Mouse (Mus musculus) adrenal gland, adult 8-10 months (tissue): Measurements from ENCODE around the gene Osbpl6. TPM values are rescaled to one million over a fixed set of nuclear protein-coding genes. Genes with fewer than 3 reads are reported as not detected.

Source experiments
- DNase-seq: peaks from one replicate; pipeline ENCODE4 v3.0.0; 2022
- total RNA-seq, 4 experiments: library from RNA; stranded (reverse); gene quantifications; 2 replicates each; pipeline ENCODE4 v1.2.4; 2022

The Osbpl6 gene
- total RNA-seq, 4 experiments from 2014 or later = 25.8 to 37.9 (median 27.9) TPM

DNA sequence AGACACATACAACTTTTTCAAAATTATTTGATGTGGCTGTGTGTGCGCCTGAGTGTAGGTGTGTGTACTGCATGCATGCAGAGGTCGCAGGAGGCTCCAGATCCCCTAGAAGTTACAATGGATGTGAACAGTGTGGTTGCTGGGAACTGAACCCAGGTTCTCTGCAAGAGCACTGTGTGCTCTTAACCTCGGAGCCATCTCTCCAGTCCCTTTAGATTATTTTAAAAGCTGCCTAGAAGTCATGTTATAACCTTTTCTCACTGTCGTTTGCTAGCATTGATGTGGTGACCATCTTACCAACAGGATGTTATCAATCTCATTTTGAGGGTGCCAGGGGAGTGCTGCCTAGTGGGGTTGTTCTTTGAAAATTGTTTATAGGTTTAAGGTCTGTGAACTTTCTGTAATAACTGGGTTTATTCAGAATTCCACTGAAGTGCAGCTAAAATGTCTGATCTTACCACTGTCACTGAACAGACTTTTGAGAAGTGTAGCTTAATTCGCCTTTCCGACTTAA, 15.2 kb downstream of the Osbpl6 start:
- no peak for DNase-seq

DNA sequence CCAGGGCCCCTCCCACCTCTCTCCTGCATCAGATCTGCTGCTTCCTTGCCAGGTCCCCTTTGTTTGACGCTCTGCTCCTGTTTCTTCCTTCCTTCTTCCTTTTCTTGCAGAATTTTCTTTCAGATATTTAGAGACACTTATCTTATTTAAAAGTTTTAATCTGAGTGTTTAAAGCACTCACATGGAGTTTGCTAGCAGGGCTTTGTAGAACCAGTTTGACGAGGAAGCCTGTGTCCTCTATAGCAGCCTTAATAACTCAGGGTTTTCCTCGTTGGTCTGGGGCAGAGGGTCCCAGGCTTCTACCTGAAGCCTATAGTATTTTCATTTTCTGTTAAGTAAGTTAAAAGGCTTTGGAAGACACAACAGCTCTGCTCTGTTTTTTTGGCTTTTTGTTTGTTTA, 20.5 kb downstream of the Osbpl6 start:
- DNase-seq = no peak

DNA sequence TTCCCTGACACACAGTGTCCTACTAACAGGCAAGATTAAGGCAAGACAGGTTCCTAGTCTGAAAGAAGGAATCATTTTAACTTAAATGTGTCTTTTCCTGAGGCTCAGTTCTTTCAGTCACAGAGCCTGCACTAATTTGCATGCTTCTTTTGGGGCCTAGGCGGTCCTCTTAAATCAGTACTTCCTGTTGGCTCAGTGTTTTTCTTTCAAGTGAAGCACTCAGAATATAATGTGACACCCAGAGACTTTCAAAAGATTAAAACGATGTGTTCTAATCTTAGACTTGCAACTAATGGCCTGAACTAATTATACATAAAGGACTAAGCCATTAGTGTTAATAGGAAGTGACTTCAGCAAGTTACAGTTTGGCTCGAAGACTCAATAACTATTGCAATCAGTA, 23.0 kb downstream of the Osbpl6 start:
- DNase-seq = no peak

DNA sequence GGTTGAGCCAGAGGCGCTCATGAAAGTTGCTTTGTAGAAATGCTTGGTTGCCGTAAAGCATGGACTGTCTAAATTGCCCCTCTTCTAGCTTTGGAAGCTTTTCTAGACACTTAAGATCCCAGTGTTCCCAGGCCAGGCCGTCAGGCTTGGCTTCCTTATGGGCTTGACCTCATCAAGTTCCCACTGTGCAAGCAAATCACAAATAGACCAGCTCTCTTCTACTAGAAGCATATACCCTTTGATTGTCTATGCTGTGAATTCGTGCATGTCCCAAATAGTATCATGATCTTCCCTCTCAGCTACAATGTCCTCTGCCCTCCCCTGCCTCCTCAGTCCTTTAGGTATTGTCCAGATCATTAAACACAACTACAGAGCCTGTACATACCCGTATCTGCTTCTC, 23.5 kb downstream of the Osbpl6 start:
- no peak for DNase-seq

DNA sequence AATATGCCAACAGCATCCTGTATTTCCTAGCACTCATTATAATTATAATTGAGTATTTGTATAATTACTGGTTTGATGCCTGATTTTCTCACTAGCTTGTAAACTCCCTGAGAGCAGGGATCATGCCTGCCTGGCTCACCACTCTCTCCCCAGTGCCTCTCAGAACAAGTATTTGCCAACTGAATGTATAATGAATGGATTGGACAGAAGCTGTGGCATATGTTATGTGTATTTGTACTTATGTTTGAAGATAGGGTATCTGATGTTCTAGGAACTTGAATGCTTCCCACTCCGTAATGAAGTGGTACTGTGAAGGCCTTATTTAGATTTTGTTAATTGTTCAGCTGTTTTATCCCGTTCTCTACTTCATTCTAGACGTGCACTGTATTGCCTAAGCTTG, 24.2 kb downstream of the Osbpl6 start:
- DNase-seq = no peak

DNA sequence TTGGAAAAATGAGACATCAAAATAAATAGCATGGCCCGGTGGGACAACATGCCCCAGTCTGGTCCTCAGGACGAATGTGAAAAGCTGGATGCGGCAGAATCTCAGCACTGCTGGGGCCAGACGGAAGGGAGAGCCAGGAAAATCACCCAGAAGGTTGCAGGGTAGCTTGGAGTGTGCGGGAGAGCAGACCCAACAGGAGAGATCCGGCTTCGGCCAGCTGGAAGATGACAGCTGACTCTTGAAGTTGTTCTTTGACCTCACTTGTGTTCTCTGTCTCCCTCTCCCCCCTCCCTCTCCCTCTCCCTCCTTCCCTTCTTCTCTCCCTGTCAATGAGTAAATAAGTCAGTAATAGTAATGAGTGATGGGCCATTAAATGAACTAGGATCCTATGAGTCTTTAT, 27.9 kb downstream of the Osbpl6 start:
- DNase-seq = no peak

DNA sequence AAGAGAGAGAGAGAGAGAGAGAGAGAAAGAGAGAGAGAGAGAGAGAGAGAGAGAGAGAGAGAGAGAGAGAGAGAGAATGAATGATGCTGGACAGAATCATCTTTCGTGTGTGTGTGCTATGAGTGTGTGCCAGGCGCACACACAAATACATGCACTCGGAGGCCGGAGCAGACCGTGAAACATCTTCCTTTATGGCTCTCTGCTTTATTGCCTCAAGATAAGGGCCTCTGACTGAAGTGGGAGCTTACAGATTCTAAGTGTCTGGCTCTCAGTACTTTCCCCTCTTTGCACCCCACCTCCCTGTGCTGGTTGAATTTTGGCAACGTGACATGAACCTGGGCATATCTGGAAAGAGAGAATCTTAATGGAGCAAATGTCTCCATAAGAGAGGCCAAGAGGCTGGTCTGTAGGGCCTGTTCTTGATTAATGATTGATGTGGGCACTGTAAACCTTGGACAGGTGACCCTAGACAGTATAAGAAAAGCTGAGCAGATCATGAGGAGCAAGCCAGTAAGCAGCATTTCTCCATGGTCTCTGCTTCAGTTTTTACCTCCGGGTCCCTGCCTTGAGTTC, 29.4 kb downstream of the Osbpl6 start:
- no peak for DNase-seq

DNA sequence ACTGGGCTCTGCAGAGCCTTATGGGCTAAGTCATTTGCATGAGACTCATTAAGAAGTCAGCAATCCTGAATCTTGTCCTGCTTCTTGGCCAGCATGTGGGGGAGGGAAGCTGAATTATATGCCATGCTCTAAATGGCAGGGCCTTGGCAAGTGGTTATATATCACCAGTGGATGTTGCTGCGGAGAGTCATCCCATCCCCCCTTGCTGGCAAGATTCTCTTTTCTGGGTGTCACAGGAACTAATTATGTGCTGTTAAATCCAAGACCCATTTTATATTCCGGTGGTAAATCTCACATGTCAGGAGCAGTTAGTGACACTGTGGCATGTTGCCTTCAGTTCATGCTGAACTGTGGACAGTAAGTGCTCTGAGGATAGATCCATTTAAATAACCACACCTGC, 31.1 kb downstream of the Osbpl6 start:
- DNase-seq = no peak

DNA sequence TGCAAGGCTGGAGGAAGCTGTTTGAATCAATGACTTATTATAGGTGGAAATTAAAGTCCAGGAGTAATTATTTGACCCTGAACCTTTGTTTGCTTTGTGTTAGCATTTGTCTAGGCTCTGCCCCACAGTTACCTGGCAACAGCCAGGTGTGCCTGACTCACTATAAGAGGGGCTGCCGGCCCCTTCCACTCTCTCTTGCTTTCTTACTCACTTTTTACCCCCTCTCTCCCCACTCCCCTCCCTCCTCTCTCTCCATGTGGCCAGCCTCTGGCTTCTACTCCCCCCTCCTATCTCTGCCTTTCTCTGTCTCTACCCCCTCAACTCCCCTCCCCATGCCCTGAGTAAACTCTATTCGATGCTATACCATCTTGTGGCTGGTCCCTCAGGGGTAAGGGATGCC, 33.2 kb downstream of the Osbpl6 start:
- DNase-seq = no peak

DNA sequence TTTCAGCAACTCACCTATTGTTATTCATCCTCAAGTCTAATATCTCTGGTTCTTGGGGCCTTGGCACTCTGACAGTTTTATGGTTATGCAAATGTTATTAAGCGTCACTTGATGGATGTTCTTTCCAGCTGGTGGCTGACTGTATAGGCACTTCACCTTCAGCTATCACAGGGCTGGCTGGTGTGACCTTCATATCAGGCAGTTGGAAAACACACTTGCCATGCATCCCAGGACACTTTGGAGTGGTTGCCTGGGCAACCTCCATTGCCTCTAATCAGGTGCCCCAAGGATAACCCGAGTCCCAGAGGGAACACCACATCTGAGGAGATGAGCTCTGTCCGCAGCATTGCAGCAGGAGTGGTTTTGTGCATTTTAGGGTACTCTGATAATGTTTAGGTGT, 35.8 kb downstream of the Osbpl6 start:
- DNase-seq = peak; percentile 33

DNA sequence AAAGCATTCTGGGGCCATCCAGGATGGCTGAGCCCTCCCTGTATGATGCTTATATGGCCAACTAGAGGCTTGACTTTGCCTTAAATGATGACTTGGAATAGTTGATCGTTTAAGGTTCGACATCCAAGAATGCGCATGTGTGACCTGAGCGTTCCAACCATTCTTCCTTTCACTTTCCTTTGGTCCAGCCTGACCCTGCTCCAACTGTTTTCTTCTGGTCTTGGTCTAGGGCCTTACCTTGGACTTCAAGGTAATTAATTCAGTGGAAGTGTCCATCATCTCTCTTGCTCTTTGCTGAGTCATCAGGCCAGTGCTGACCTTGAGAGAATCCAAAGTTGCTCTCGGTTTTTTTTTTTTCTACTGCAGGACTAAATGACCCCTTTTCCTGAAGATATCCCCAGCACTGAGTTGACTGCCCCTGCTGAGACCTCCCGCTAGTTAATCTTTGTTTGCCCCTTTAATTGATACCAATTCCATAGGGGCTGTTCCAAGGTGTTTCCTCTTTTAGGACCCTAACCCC, 43.6 kb downstream of the Osbpl6 start:
- DNase-seq = peak; percentile 28

DNA sequence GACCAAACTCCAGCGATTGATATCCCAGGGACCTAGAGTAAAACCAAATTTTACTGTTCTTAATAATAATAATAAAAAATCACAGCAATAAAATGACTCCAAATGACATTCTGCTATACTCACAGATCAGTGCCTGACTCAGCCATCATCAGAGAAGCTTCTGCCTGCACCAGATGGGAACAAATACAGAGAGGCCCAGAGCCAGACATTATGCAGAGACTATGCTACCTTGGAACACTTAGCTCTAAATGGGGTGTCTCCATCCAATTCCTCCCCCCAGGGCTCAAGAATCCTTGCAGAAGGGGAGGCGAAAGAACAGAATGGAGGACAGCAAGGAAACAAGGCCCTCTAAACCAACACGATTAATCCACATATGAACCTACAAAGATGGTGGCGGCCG, 60.4 kb downstream of the Osbpl6 start:
- no peak for DNase-seq

DNA sequence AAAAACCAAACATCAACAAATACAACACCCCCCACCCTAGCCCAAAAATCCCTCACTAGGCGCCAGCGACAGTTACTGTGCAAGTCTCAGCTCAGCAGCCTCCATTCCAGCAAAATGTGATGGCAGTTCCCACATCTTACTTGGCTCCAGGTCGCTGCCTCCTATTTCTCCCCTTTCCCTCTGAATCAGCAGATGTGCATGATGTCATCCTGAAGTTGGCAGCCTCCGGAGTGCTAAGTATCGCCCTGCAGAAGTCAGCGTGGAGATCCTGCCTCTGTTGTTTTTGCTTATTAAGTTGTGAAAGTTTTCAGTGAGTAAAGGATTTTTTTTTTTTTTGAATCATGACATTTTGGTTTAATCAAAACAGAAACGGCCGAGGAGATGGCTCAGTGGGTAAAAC, 61.9 kb downstream of the Osbpl6 start:
- DNase-seq = peak; percentile 36

DNA sequence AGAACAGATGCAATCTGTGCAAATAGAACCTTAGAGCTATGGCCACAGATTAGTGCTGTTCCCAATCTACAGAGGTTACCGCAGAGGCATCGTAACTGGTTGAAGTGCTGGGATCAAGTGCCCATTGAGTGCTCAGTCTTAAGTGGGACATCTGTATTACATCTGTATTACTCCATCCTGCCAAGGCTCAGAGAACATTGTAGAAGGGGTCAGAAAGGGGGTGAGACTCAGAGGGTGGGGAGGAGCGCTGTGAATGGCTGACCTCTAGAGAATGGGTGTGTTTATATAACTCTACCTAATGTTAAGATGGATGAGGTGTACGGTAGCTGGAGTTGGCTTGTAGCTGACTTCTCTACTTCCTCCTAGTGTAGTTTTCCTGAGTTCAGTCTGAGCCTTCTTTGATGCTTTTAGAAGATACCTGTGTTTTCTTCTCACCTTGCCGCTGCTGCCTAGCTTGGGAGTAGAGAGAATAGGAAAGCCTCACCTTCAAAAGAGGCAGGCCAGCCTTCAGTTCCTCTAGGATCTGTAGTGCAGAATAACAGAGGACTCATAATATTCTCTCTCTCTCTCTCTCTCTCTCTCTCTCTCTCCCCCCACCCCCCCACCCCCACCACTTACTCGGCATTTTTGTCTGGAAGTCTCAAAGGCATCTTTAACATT, 62.9 kb downstream of the Osbpl6 start:
- DNase-seq = no peak

DNA sequence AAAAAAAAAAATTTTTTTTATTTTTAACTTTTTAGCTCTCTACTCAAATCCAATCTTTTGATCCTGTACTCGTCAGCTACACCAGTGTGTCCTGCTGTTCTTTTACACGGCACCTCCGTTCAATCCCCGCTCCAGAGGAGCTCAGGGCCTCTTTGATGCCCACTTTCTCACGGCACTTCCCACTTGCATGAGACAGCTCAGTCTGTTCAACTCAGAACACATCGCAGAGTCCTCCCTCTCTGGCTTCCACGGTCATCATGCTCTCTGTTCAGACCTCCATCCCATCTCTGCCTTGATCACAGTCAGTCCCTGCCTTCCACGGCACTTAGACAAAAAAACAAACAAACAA, 63.4 kb downstream of the Osbpl6 start:
- no peak for DNase-seq

DNA sequence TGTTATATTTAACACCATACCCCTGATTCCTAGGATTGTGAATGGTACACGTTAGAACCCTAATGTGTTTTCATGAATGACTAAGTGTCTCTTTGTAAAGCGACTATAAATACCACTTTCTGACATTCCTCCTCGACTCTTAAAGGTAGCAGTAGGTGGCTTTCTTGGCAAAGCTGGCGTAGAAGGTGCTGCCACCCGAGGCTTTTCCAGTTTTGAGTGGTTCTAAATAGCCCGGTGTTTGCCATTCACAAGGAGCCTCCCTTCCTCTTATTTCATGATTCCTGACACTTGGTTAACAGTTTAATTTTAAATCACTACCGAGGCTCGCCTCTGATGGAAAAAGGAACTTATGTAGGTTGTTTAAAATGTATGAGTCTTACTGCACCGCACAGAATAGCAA, 64.1 kb downstream of the Osbpl6 start:
- DNase-seq = no peak

DNA sequence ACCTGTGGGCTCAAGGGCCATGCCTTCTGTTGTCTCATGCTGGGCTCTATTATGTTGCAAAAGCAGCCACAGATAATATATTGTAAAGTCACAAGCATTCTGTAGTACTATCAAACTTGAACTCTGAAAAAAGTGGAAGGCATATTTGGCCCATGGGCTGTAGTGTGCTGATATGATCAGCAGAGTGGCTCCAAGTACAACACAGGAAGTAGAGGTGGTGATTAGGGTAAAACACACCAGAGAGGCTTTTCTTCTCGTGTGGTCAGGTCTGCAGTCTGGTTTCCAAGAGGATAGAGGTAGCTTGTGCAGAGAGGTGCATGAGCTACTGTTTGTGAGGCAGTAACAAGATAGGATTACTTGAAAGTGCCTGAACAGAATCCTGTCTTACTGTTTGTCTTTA, 69.5 kb downstream of the Osbpl6 start:
- DNase-seq = no peak

DNA sequence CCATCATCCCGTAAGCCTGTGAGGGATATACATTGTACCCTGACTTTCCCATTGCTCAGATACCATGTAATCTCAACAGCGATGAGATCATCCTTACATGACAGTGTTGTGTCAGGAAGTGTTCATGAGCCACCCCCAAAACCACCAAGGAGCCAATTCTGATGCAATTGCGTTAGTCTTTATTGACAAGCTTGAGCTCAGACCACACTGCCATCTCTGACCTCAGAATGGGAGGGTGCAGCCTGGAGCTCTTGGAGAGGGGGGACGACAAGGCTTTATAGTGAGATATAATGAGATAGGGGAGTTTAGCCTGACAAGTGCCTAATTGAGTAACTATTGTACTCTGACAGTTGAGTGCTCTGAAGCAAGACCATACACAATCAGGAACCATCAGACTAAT, 82.5 kb downstream of the Osbpl6 start:
- no peak for DNase-seq

DNA sequence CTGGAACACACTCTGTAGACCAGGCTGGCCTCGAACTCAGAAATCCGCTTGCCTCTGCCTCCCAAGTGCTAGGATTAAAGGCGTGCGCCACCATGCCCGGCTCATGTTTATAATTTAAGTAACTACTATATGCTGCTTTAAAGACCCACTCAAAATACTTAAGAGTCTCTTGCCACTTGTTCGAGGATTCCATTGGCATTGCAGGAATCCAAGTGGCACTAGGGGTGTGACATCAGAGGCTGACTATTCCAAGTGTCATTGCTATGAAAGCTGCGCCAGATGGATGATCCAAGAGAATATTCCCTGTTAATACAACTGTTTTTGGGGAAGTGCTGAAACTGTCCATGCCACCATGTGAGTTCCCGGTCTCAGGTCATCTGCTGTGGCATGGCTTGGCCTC, 83.9 kb downstream of the Osbpl6 start:
- DNase-seq = no peak

DNA sequence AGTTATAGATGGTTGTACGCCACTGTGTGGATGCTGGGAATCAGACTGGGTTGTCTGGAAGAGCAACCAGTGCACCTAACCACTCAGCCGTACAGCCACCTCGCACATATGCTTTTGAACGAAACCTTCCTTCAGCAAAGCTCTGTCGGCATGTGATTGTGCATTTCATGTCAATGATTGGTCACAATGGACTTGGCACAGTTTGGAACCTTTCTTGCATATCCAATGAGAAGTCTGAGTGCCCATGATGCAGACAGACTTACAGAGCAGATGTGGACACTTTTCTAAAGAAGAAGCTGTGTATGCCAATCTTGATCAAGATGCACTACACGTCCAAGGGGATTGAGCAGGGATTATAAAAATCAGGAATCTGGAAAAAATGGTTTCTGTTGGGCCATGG, 85.1 kb downstream of the Osbpl6 start:
- no peak for DNase-seq

DNA sequence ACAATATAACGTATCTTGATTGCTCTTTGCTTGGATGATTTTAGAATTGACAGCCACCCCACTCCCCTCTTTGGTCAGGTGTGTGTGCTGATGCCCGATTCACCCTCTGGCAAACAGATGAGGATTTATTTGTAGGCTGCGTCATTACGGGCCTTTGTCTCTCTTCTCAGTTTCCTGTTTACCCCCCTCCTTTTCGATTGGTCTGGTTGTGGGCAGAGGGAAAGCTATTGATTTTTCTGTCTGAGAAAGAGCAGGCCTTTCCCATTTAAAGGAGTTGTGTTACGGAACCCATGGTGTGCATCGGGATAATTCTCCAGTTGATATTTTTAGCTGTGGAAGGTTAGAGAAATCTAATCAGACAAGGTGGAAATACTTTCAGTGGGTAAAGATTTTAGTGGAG, 85.9 kb downstream of the Osbpl6 start:
- DNase-seq = no peak

DNA sequence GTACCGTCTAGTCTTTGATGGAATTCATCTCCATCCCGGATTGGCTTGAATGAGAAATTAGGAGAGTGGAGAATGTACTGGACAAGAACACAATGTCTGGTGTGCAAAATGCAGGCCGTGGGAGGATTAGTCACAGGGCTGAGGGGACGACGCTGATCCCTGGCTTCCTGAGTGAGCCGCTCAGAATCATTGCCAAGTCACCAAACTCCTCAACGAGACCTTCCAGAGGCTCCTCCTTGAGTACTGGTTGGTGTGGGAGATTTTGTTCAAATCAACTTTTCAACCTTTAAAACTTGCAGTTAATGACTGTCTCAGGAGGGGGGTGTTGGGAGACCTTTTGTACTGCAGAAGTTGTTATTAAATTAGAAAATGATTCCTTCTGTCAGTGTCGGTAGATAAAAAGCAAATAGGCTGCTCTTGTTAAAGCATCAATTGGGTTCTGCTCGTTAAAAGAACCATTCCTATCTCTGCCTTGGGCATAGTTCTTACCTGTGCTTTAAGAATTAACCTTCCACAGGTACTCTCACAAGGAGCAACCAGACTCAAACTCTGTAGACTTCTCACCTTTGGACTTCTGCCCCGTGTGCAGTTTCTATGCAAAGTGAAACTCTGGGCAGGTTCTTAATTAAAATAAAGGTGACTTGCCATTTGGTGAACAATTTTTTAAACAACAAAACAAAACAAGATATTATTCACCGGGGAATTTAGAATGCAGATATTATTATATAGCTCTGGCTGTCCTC, 89.9 kb downstream of the Osbpl6 start:
- DNase-seq = peak; percentile 24

DNA sequence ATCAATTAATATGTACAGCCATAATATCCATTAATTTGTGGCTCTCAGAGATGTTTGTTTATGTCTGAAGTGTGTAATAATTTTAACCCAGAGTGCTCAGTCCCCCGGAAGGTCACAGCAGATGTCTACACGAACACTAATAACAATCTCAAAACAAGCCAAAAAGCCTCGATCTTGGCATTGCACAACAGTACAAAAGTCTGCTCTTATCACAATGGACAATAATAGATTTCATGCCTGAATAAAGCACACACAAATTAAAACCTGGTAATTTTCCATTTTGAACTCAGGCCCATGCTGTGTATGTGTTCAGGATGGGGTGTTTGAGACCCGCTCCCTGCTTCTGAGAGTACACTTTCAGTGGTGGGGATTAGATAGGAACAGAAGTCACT, 90.4 kb downstream of the Osbpl6 start:
- DNase-seq = no peak

DNA sequence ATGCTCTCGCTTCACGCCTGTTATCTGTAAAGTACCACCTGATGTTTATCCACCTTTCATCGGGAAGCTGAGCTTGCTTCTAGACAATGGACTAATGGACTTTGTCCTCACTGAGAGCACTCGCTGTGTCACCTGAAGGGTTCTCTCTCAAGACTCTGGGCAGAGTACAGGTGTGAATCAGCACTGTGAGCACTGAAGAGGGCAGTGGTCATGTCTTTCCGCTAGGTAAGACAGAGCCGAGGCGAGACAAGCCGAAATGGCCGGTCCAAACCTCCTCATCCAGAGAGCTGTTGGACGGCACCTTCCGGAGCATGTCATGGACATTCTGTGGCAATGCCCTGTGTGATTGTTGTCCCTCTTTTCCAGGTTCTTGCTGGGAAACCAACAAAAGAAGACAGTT, 92.6 kb downstream of the Osbpl6 start:
- DNase-seq = no peak
